Mouse (Mus musculus) ES-E14 (cell line): ENCODE data around the gene Adamtsl4.

ENCODE experiments used
- CHD2 ChIP-seq: IDR thresholded peaks from 2 replicates; pipeline ENCODE4 v1.6.1; 2014; ENCODE audit warnings: mild to moderate bottlenecking, low read depth, low read length, inconsistent platforms
- MAFK ChIP-seq: IDR thresholded peaks from 2 replicates; pipeline ENCODE4 v1.6.1; 2014; ENCODE audit warnings: mild to moderate bottlenecking, low read depth, low read length, inconsistent platforms; ENCODE audit not compliant: insufficient read depth

GRCm38 (mm10) chr3:95681365-95681764 is 6.4 kb downstream of the Adamtsl4 start:
- TF ChIP-seq MAFK, result no peak
- TF ChIP-seq CHD2, result no peak
